Mouse (Mus musculus): Measurements from ENCODE around the gene Dnmt3c. TPM values are rescaled to one million over a fixed set of nuclear protein-coding genes. Genes with fewer than 3 reads are reported as not detected.
"Not testable (repeated sequence)": the region's sequence is repeated elsewhere in the genome, so short reads cannot be mapped to it uniquely, and the experiment has no call there.

Gene Dnmt3c
- polyA plus RNA-seq, 1 experiment from 2014 or later = 0.10 TPM

GRCm38 (mm10) chr2:153660616-153661015 lies 35.8 kb upstream of the Dnmt3c start:
- no peaks in the 10 kb centered on the region for H3K4me1 ChIP-seq (ENCODE audit: insufficient read depth, low read depth, low read length)
- TF ChIP-seq EP300 (IDR thresholded peaks at IDR 0.05) (no peak), CTCF (IDR thresholded peaks at IDR 0.05) (no peak)
- H3K4me3 ChIP-seq (ENCODE audit: low read depth, low read length) = no peak overlapping the region
- H3K36me3 ChIP-seq (ENCODE audit: insufficient read depth, low read length) = no peaks in the 10 kb centered on the region
- no peaks in the 10 kb centered on the region for H3K9me3 ChIP-seq (ENCODE audit: low read length)
- H3K9ac ChIP-seq (replicated peaks; ENCODE audit: low read depth) = no peak overlapping the region
- no peaks in the 10 kb centered on the region for H3K27me3 ChIP-seq (replicated peaks; ENCODE audit: insufficient read depth, low read length)
- WGBS = 28% methylated on average over 3 of the region's 3 CpGs
- ATAC-seq (no peak), DNase-seq (ENCODE audit: low spot score) (no peak)
- H3K4me2 ChIP-seq (replicated peaks; ENCODE audit: low read depth, low read length) = no peak overlapping the region
- H3K27ac ChIP-seq (ENCODE audit: low read length) = no peak overlapping the region

- ATAC-seq (no peak), DNase-seq (ENCODE audit: low spot score) (no peak)
- no peak overlapping the region for H3K4me3 ChIP-seq (ENCODE audit: low read depth, low read length)
- H3K27ac ChIP-seq (ENCODE audit: low read length) = no peak overlapping the region
- no peaks in the 10 kb centered on the region for H3K27me3 ChIP-seq (replicated peaks; ENCODE audit: insufficient read depth, low read length)
- TF ChIP-seq EP300 (IDR thresholded peaks at IDR 0.05) (no peak), CTCF (IDR thresholded peaks at IDR 0.05) (no peak)
- no peaks in the 10 kb centered on the region for H3K9me3 ChIP-seq (ENCODE audit: low read length)
- H3K4me1 ChIP-seq (ENCODE audit: insufficient read depth, low read depth, low read length) = no peaks in the 10 kb centered on the region
- no peaks in the 10 kb centered on the region; the same call in 1 of the 2 replicates for H3K36me3 ChIP-seq (ENCODE audit: insufficient read depth, low read length)
- no peak overlapping the region for H3K4me2 ChIP-seq (replicated peaks; ENCODE audit: low read depth, low read length)
- no peak overlapping the region for H3K9ac ChIP-seq (replicated peaks; ENCODE audit: low read depth)
- WGBS = 65% methylated on average over 7 of the region's 7 CpGs
Measured at GRCm38 (mm10) chr2:153665401-153665800, 31.1 kb upstream of the Dnmt3c start.

GRCm38 (mm10) chr2:153668754-153669376 lies 27.6 kb upstream of the Dnmt3c start:
- peak; percentile 85 for DNase-seq (ENCODE audit: low spot score)
- TF ChIP-seq EP300 (IDR thresholded peaks at IDR 0.05) (no peak), CTCF (IDR thresholded peaks at IDR 0.05) (peak; percentile 79)

GRCm38 (mm10) chr2:153670111-153670510 lies 26.3 kb upstream of the Dnmt3c start:
- 36% methylated on average over 5 of the region's 5 CpGs for WGBS
- DNase-seq (ENCODE audit: low spot score) (no peak), ATAC-seq (no peak)
- no peak for TF ChIP-seq EP300 (IDR thresholded peaks at IDR 0.05)
- no peak for TF ChIP-seq CTCF (IDR thresholded peaks at IDR 0.05)
- no peak overlapping the region for H3K9ac ChIP-seq (replicated peaks; ENCODE audit: low read depth)
- H3K27ac ChIP-seq (ENCODE audit: low read length) = no peak overlapping the region
- H3K4me3 ChIP-seq (ENCODE audit: low read depth, low read length) = no peak overlapping the region
- H3K4me2 ChIP-seq (replicated peaks; ENCODE audit: low read depth, low read length) = no peak overlapping the region
- H3K9me3 ChIP-seq (ENCODE audit: low read length) = no peaks in the 10 kb centered on the region
- peaks cover 5% of the 10 kb centered on the region; the same call in 1 of the 2 replicates for H3K36me3 ChIP-seq (ENCODE audit: insufficient read depth, low read length)
- H3K4me1 ChIP-seq (ENCODE audit: insufficient read depth, low read depth, low read length) = no peaks in the 10 kb centered on the region
- H3K27me3 ChIP-seq (replicated peaks; ENCODE audit: insufficient read depth, low read length) = no peaks in the 10 kb centered on the region

More at GRCm38 (mm10) chr2:153668754-153669376, 27.6 kb upstream of the Dnmt3c start:
- no peaks in the 10 kb centered on the region for H3K4me1 ChIP-seq (ENCODE audit: insufficient read depth, low read depth, low read length)
- ATAC-seq = peak; percentile 57
- H3K36me3 ChIP-seq (ENCODE audit: insufficient read depth, low read length) = peaks cover 5% of the 10 kb centered on the region; the same call in 1 of the 2 replicates
- H3K9ac ChIP-seq (replicated peaks; ENCODE audit: low read depth) = no peak overlapping the region
- H3K4me2 ChIP-seq (replicated peaks; ENCODE audit: low read depth, low read length) = no peak overlapping the region
- H3K9me3 ChIP-seq (ENCODE audit: low read length) = no peaks in the 10 kb centered on the region
- H3K27ac ChIP-seq (ENCODE audit: low read length) = no peak overlapping the region
- H3K27me3 ChIP-seq (replicated peaks; ENCODE audit: insufficient read depth, low read length) = no peaks in the 10 kb centered on the region
- H3K4me3 ChIP-seq (ENCODE audit: low read depth, low read length) = no peak overlapping the region
- 64% methylated on average over 7 of the region's 7 CpGs for WGBS

- no peak for ATAC-seq
- no peak overlapping the region for H3K9ac ChIP-seq (replicated peaks; ENCODE audit: low read depth)
- 80% methylated on average over 2 of the region's 2 CpGs for WGBS
- no peak overlapping the region for H3K4me3 ChIP-seq (ENCODE audit: low read depth, low read length)
- H3K4me1 ChIP-seq (ENCODE audit: insufficient read depth, low read depth, low read length) = no peaks in the 10 kb centered on the region
- H3K36me3 ChIP-seq (ENCODE audit: insufficient read depth, low read length) = 0 out of 2 replicates have a peak, but pooled peaks cover 5% of the 10 kb centered on the region
- DNase-seq (ENCODE audit: low spot score) = no peak
- no peak for TF ChIP-seq EP300 (IDR thresholded peaks at IDR 0.05)
- TF ChIP-seq CTCF (IDR thresholded peaks at IDR 0.05) = peak; percentile 15; the same call in 1 of the 2 replicates
- H3K4me2 ChIP-seq (replicated peaks; ENCODE audit: low read depth, low read length) = no peak overlapping the region
- no peaks in the 10 kb centered on the region for H3K27me3 ChIP-seq (replicated peaks; ENCODE audit: insufficient read depth, low read length)
- no peaks in the 10 kb centered on the region for H3K9me3 ChIP-seq (ENCODE audit: low read length)
- H3K27ac ChIP-seq (ENCODE audit: low read length) = no peak overlapping the region
Measured at GRCm38 (mm10) chr2:153672619-153673018, 23.8 kb upstream of the Dnmt3c start.

- not testable (repeated sequence) for H3K4me2 ChIP-seq (replicated peaks; ENCODE audit: low read depth, low read length); H3K36me3 ChIP-seq (ENCODE audit: insufficient read depth, low read length); H3K27me3 ChIP-seq (replicated peaks; ENCODE audit: insufficient read depth, low read length); H3K4me1 ChIP-seq (ENCODE audit: insufficient read depth, low read depth, low read length); H3K9me3 ChIP-seq (ENCODE audit: low read length); H3K9ac ChIP-seq (replicated peaks; ENCODE audit: low read depth); ATAC-seq; H3K4me3 ChIP-seq (ENCODE audit: low read depth, low read length); DNase-seq (ENCODE audit: low spot score); H3K27ac ChIP-seq (ENCODE audit: low read length)
- 58% methylated on average over 1 of the region's 1 CpGs for WGBS
Measured at GRCm38 (mm10) chr2:153675364-153675763, 21.1 kb upstream of the Dnmt3c start.

Measured in lung, postnatal 0 days (tissue).